Mouse (Mus musculus): Measurements from ENCODE around the gene Ephb4.
A peak's percentile ranks its signal among the peaks of the same experiment; 100 is the strongest.

- TF ChIP-seq CTCF (IDR thresholded peaks at IDR 0.05; ENCODE audit: low read depth, low read length): peak; percentile 81
- no peak for TF ChIP-seq TAL1 (conservative IDR thresholded peaks at IDR 0.05; ENCODE audit: low read depth, low read length)
- TF ChIP-seq POLR2AphosphoS5 (IDR thresholded peaks at IDR 0.05; ENCODE audit: insufficient replicate concordance, low read depth, low read length): no peak
These were observed 31.2 kb downstream of the Ephb4 start for GRCm38 (mm10) chr5:137381152-137381551.

Data from G1E (cell line).